Mouse (Mus musculus): ENCODE results near the gene Ece1. TPM values are rescaled to one million over a fixed set of nuclear protein-coding genes. Genes with fewer than 3 reads are reported as not detected.

Ece1 gene
- polyA plus RNA-seq, 1 experiment from 2014 or later = 77.4 TPM

GRCm38 (mm10) chr4:138006951-138007613 lies 145.0 kb downstream of the Ece1 start:
- no peak overlapping the region for H3K9ac ChIP-seq
- WGBS = 84% methylated on average over 9 of the region's 9 CpGs
- H3K4me3 ChIP-seq = no peak overlapping the region
- no peaks in the 10 kb centered on the region for H3K27me3 ChIP-seq (replicated peaks)
- no peaks in the 10 kb centered on the region for H3K9me3 ChIP-seq
- H3K27ac ChIP-seq (replicated peaks) = no peak overlapping the region
- H3K4me1 ChIP-seq = 0 out of 2 replicates have a peak, but pooled peaks cover 2% of the 10 kb centered on the region
- ATAC-seq (ENCODE audit: extremely low read depth, insufficient number of reproducible peaks, low FRiP score, low TSS enrichment) = no peak
- H3K4me2 ChIP-seq = no peak overlapping the region
- peaks cover 85% of the 10 kb centered on the region for H3K36me3 ChIP-seq

GRCm38 (mm10) chr4:138008646-138009045 lies 146.6 kb downstream of the Ece1 start:
- no peak for ATAC-seq (ENCODE audit: extremely low read depth, insufficient number of reproducible peaks, low FRiP score, low TSS enrichment)
- H3K9ac ChIP-seq = no peak overlapping the region
- H3K4me2 ChIP-seq = no peak overlapping the region
- H3K9me3 ChIP-seq = no peaks in the 10 kb centered on the region
- H3K27ac ChIP-seq (replicated peaks) = no peak overlapping the region
- no peaks in the 10 kb centered on the region for H3K4me1 ChIP-seq
- H3K36me3 ChIP-seq = peaks cover 87% of the 10 kb centered on the region
- H3K4me3 ChIP-seq = no peak overlapping the region
- WGBS = 95% methylated on average over 6 of the region's 6 CpGs
- H3K27me3 ChIP-seq (replicated peaks) = no peaks in the 10 kb centered on the region

GRCm38 (mm10) chr4:138009786-138010502 lies 147.9 kb downstream of the Ece1 start:
- Histone ChIP-seq H3K9ac (no peak overlapping the region), H3K9me3 (no peaks in the 10 kb centered on the region), H3K27me3 (replicated peaks) (no peaks in the 10 kb centered on the region), H3K27ac (replicated peaks) (no peak overlapping the region), H3K4me1 (no peaks in the 10 kb centered on the region), H3K4me2 (no peak overlapping the region), H3K36me3 (peaks cover 89% of the 10 kb centered on the region), H3K4me3 (no peak overlapping the region)
- WGBS = 92% methylated on average over 4 of the region's 4 CpGs
- ATAC-seq (ENCODE audit: extremely low read depth, insufficient number of reproducible peaks, low FRiP score, low TSS enrichment) = no peak

GRCm38 (mm10) chr4:138013723-138014479 lies 151.9 kb downstream of the Ece1 start:
- 91% methylated on average over 15 of the region's 15 CpGs for WGBS
- Histone ChIP-seq H3K4me2 (no peak overlapping the region), H3K9me3 (no peaks in the 10 kb centered on the region), H3K27me3 (replicated peaks) (no peaks in the 10 kb centered on the region), H3K4me1 (peaks cover 16% of the 10 kb centered on the region), H3K36me3 (peaks cover 93% of the 10 kb centered on the region), H3K27ac (replicated peaks) (no peak overlapping the region), H3K4me3 (no peak overlapping the region), H3K9ac (no peak overlapping the region)
- ATAC-seq (ENCODE audit: extremely low read depth, insufficient number of reproducible peaks, low FRiP score, low TSS enrichment) = no peak

Other genes starting within 250 kb of the Ece1 start
- 5.1 and 6.1 TPM in 2 replicates for gene Rap1gap, start 197.5 kb upstream of the Ece1 start, polyA plus RNA-seq (2015; fragmentation: Nextera tagmentation; extraction: Ambion mirVana)
- gene Alpl, start 65.9 kb upstream of the Ece1 start, polyA plus RNA-seq (2015; fragmentation: Nextera tagmentation; extraction: Ambion mirVana) = 3.3 and 3.8 TPM in 2 replicates
- gene Eif4g3, start 130.8 kb downstream of the Ece1 start, polyA plus RNA-seq (2015; fragmentation: Nextera tagmentation; extraction: Ambion mirVana) = 19.9 and 22.2 TPM in 2 replicates